Mouse (Mus musculus): Measurements from ENCODE around the gene Ttc3.

DNA sequence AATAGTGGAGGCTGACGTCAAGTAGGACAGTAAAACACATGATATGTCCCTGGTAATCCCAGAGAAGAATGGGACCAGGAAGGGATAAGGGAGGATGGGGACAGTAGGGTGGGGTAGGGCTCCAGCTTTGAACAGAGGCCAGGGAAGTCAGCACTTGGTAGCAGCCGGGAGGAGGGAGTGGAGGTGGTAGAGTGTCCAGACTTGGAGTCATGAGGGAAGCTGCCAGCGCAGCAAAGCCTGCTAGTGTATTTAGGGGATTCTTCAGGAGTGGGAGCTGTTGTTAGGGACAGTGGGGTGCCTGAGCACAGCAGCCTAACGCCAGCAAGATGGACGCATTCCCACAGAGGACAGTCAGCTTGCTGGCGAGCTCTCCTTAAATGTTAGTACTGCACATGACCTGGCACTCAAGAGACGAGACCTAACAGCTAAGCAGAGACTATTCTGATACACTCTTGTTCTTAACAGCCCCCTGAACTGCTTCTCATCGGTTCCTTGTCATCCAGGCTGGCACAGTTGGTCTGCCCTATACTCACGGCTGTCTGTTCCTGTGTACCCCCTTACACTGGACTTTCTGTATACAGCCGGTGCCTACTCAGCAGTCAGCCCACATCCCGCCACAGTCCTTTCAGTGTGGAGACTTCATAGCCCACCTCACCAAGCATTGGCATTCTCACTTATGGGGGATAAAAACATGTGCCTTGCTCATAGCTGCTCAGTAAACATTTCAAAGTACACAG is 102.8 kb downstream of the Ttc3 start:
- no peak for TF ChIP-seq CTCF (IDR thresholded peaks at IDR 0.05; ENCODE audit: extremely low read depth, insufficient read length, insufficient replicate concordance, low read depth, low read length)
- TF ChIP-seq POLR2A (IDR thresholded peaks at IDR 0.05; ENCODE audit: low read depth, low read length): no peak
